Mouse (Mus musculus) midbrain, embryonic 13.5 days (tissue): Measurements from ENCODE around the gene Nob1. TPM values are rescaled to one million over a fixed set of nuclear protein-coding genes. Genes with fewer than 3 reads are reported as not detected.

Experiments
- ATAC-seq: fragments of 200-750 bp; cut with Nextera tagmentation; 2 replicates; pipeline ENCODE4 v1.8.0; 2017; ENCODE audit warnings: mild to moderate bottlenecking, moderate TSS enrichment, moderate library complexity
- H3K27ac ChIP-seq: fragments of 300-500 bp; sonication (generic); 2 replicates; pipeline ENCODE4 v1.5.1; 2015; ENCODE audit warnings: inconsistent platforms, mild to moderate bottlenecking, moderate library complexity
- H3K27me3 ChIP-seq: fragments of 300-500 bp; sonication (generic); 2 replicates; pipeline ENCODE4 v1.6.1; 2015; ENCODE audit warnings: mild to moderate bottlenecking, inconsistent platforms
- H3K36me3 ChIP-seq: fragments of 300-500 bp; sonication (generic); 2 replicates; pipeline ENCODE4 v1.6.1; 2015; ENCODE audit warnings: mild to moderate bottlenecking, inconsistent platforms
- H3K4me1 ChIP-seq: fragments of 300-500 bp; sonication (generic); replicated peaks from 2 replicates; pipeline ENCODE4 v1.6.1; 2015; ENCODE audit warnings: inconsistent platforms
- H3K4me2 ChIP-seq: fragments of 300-500 bp; sonication (generic); replicated peaks from 2 replicates; pipeline ENCODE4 v1.6.1; 2015; ENCODE audit warnings: moderate library complexity, mild to moderate bottlenecking, inconsistent platforms
- H3K4me3 ChIP-seq: fragments of 300-500 bp; sonication (generic); replicated peaks from 2 replicates; pipeline ENCODE4 v1.5.1; 2015; ENCODE audit warnings: mild to moderate bottlenecking, inconsistent platforms
- H3K9ac ChIP-seq: fragments of 300-500 bp; sonication (generic); replicated peaks from 2 replicates; pipeline ENCODE4 v1.6.1; 2015; ENCODE audit warnings: mild to moderate bottlenecking, inconsistent platforms
- H3K9me3 ChIP-seq: fragments of 300-500 bp; sonication (generic); 2 replicates; pipeline ENCODE4 v1.6.1; 2016; ENCODE audit warnings: mild to moderate bottlenecking, inconsistent platforms
- WGBS: fragments of 180-500 bp; shearing (Covaris S2); methylation state at CpG from one replicate; pipeline ENCODE4 v1.1.7; 2015; 5-methylcytosine and 5-hydroxymethylcytosine counted together
- polyA plus RNA-seq: library from polyadenylated mRNA; unstranded; fragments of >200 nt; fragmentation: Nextera tagmentation; extraction: Ambion mirVana; gene quantifications from 2 replicates; pipeline ENCODE4 v1.2.1, GENCODE M21; 2015

Gene Nob1
- polyA plus RNA-seq, 1 experiment from 2014 or later: 75.5 TPM

DNA sequence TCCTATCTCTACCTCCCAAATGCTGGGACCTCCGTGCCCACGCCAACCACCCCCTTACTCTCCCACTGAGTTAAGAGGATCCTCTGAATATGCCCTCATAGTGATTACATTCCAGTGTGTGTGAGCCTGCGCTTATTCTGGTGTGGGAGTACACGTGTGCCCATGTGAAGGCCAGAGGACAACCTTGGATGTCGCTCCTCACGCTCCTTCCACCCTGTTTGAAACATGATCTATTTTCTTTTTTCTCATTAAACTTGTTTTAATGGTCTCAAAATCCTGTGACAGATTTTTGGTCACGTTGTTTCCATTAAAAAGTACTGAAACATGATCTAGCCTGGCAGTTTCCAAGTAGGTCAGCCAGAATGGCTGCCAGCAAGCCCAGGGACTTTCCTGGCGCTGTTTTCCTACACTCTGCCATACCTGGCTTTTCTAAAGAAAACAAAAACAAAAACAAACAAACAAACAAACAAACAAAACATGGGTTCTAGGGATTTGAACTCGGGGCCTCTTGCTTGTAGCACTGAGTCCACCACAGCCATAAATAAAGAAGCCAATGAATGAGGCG, 28.7 kb downstream of the Nob1 start:
- Histone ChIP-seq H3K4me3 (no peak overlapping the region), H3K4me1 (no peaks in the 10 kb centered on the region), H3K36me3 (no peaks in the 10 kb centered on the region), H3K4me2 (no peak overlapping the region), H3K27me3 (no peaks in the 10 kb centered on the region), H3K9me3 (no peaks in the 10 kb centered on the region), H3K9ac (no peak overlapping the region), H3K27ac (no peak overlapping the region)
- ATAC-seq: no peak
- 90% methylated on average over 10 of the region's 10 CpGs for WGBS

DNA sequence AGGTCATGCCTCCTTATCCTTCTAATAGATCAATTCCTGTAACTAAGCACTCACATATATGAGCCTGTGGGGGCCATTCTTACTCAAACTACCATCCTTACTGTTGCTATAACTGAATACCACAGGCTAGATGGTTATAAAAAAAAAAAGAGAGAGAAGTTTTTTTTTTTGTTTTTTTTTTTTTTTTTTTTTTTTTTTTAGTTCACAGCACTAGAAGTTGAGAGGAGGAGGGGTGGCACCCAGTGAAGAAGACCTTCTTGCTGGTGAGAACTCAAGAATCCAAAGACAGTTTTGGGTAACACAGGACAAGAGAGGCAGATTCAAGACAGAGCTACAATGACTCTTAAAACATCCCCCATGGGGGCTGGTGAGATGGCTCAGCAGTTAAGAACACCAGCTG, 29.5 kb downstream of the Nob1 start:
- Histone ChIP-seq H3K36me3 (no peaks in the 10 kb centered on the region), H3K4me2 (no peak overlapping the region), H3K9ac (no peak overlapping the region), H3K27ac (no peak overlapping the region), H3K4me1 (no peaks in the 10 kb centered on the region), H3K4me3 (no peak overlapping the region), H3K27me3 (no peaks in the 10 kb centered on the region), H3K9me3 (no peaks in the 10 kb centered on the region)
- ATAC-seq: no peak

GRCm38 (mm10) chr8:107391136-107391516, 33.7 kb downstream of the Nob1 start:
- Histone ChIP-seq H3K27me3 (no peaks in the 10 kb centered on the region), H3K9ac (no peak overlapping the region), H3K4me3 (no peak overlapping the region), H3K4me2 (no peak overlapping the region), H3K4me1 (no peaks in the 10 kb centered on the region), H3K27ac (no peak overlapping the region), H3K9me3 (no peaks in the 10 kb centered on the region), H3K36me3 (no peaks in the 10 kb centered on the region)
- WGBS: 80% methylated on average over 4 of the region's 4 CpGs
- no peak for ATAC-seq

GRCm38 (mm10) chr8:107390476-107391135, 34.2 kb downstream of the Nob1 start:
- H3K4me3 ChIP-seq: no peak overlapping the region
- no peaks in the 10 kb centered on the region for H3K27me3 ChIP-seq
- 93% methylated on average over 16 of the region's 16 CpGs for WGBS
- no peaks in the 10 kb centered on the region for H3K36me3 ChIP-seq
- H3K4me2 ChIP-seq: no peak overlapping the region
- H3K9me3 ChIP-seq: no peaks in the 10 kb centered on the region
- H3K9ac ChIP-seq: no peak overlapping the region
- no peak overlapping the region for H3K27ac ChIP-seq
- no peak for ATAC-seq
- H3K4me1 ChIP-seq: no peaks in the 10 kb centered on the region

DNA sequence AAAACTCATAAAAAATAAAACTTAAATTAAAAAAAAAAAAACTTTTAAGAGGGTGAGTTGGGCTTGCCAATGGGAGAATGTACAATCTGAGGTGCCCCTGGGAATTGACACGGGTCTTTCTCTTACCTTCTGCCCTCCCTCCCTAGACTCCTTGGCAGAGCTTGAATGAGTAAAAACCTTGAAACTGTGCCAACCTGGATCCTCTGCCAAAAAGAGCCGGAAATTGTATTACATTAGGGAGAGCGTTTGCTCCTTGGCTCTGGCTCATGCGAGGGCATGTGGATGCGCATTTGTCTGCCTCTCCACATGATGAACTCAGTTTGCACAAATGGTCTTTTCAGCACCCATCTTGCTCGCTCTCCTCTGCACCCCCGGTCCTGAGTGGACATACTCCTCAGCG, 35.3 kb downstream of the Nob1 start:
- Histone ChIP-seq H3K27ac (no peak overlapping the region), H3K36me3 (no peaks in the 10 kb centered on the region), H3K4me3 (no peak overlapping the region), H3K4me1 (no peaks in the 10 kb centered on the region), H3K4me2 (no peak overlapping the region), H3K27me3 (no peaks in the 10 kb centered on the region), H3K9ac (no peak overlapping the region), H3K9me3 (no peaks in the 10 kb centered on the region)
- no peak for ATAC-seq
- WGBS: 78% methylated on average over 8 of the region's 8 CpGs

GRCm38 (mm10) chr8:107387861-107388260, 37.0 kb downstream of the Nob1 start:
- Histone ChIP-seq H3K9ac (no peak overlapping the region), H3K27ac (no peak overlapping the region), H3K4me3 (no peak overlapping the region), H3K4me2 (no peak overlapping the region), H3K9me3 (no peaks in the 10 kb centered on the region), H3K36me3 (no peaks in the 10 kb centered on the region), H3K4me1 (no peaks in the 10 kb centered on the region), H3K27me3 (no peaks in the 10 kb centered on the region)
- ATAC-seq: no peak
- 69% methylated on average over 5 of the region's 5 CpGs for whole genome bisulfite sequencing

GRCm38 (mm10) chr8:107386642-107387041, 38.2 kb downstream of the Nob1 start:
- H3K9me3 ChIP-seq: no peaks in the 10 kb centered on the region
- WGBS: 36% methylated on average over 3 of the region's 3 CpGs
- no peak for ATAC-seq

GRCm38 (mm10) chr8:107386171-107386570, 38.7 kb downstream of the Nob1 start:
- no peak overlapping the region for H3K27ac ChIP-seq
- H3K4me1 ChIP-seq: no peaks in the 10 kb centered on the region
- H3K27me3 ChIP-seq: no peaks in the 10 kb centered on the region
- no peaks in the 10 kb centered on the region for H3K9me3 ChIP-seq
- 66% methylated on average over 5 of the region's 5 CpGs for WGBS
- no peak overlapping the region for H3K4me3 ChIP-seq
- H3K36me3 ChIP-seq: no peaks in the 10 kb centered on the region
- no peak overlapping the region for H3K4me2 ChIP-seq
- no peak for ATAC-seq
- no peak overlapping the region for H3K9ac ChIP-seq

More at GRCm38 (mm10) chr8:107386642-107387041, 38.2 kb downstream of the Nob1 start:
- H3K4me1 ChIP-seq: no peaks in the 10 kb centered on the region
- no peaks in the 10 kb centered on the region for H3K36me3 ChIP-seq
- no peaks in the 10 kb centered on the region for H3K27me3 ChIP-seq
- no peak overlapping the region for H3K4me2 ChIP-seq
- H3K4me3 ChIP-seq: no peak overlapping the region
- no peak overlapping the region for H3K9ac ChIP-seq
- H3K27ac ChIP-seq: no peak overlapping the region

GRCm38 (mm10) chr8:107385063-107385462, 39.8 kb downstream of the Nob1 start:
- Histone ChIP-seq H3K27ac (no peak overlapping the region), H3K4me3 (no peak overlapping the region), H3K9ac (no peak overlapping the region), H3K36me3 (peaks cover 7% of the 10 kb centered on the region), H3K27me3 (no peaks in the 10 kb centered on the region), H3K4me2 (no peak overlapping the region), H3K9me3 (no peaks in the 10 kb centered on the region), H3K4me1 (no peaks in the 10 kb centered on the region)
- WGBS: 87% methylated on average over 2 of the region's 2 CpGs
- no peak for ATAC-seq

- H3K4me3 ChIP-seq: no peak overlapping the region
- no peak overlapping the region for H3K9ac ChIP-seq
- no peaks in the 10 kb centered on the region for H3K27me3 ChIP-seq
- no peak overlapping the region for H3K4me2 ChIP-seq
- H3K36me3 ChIP-seq: peaks cover 9% of the 10 kb centered on the region
- no peaks in the 10 kb centered on the region for H3K9me3 ChIP-seq
- no peaks in the 10 kb centered on the region for H3K4me1 ChIP-seq
- no peak overlapping the region for H3K27ac ChIP-seq
- ATAC-seq: no peak
- 69% methylated on average over 5 of the region's 5 CpGs for WGBS
Measured at GRCm38 (mm10) chr8:107384651-107385050, 40.2 kb downstream of the Nob1 start.

DNA sequence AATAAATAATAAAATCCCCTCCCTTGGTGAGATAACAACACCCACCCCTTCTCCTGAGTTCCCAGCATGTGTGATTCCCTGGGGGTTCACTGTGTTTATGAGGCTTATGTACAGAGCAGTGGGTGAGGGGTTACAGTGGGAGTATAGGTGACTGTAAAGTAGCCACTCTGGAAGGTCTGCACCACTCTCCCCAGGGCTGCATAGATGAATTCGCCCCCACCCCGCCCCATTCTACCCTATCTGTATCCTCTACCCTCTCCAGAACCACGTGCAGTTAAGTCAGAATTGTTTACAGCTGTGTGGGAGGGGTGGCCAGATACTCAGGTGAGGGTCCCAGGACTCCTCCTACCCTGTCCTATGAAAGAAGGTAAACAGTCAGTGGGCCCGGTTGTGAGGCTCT, 42.0 kb downstream of the Nob1 start:
- no peak for ATAC-seq
- Histone ChIP-seq H3K27ac (no peak overlapping the region), H3K9ac (no peak overlapping the region), H3K4me3 (no peak overlapping the region), H3K27me3 (no peaks in the 10 kb centered on the region), H3K9me3 (no peaks in the 10 kb centered on the region), H3K36me3 (peaks cover 19% of the 10 kb centered on the region), H3K4me2 (no peak overlapping the region), H3K4me1 (no peaks in the 10 kb centered on the region)
- 77% methylated on average over 4 of the region's 4 CpGs for WGBS

DNA sequence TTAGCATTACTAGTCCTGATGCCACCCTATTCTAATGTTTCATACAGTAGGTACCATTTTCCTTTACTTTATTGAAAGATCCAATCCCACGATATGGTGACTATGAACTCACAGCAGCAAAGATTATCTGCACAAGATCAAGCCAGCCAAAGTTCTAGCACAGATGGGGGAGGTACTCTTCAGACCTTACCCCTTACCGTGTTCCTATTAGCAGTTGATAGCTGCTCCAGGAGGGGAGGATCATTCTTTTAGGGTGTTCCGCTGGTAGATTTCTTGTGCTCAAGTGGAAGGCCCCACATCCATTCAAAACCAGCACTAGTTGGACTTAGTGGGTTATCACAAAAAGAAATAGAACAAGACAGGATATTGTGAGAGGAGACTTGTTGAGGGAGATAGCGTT, 43.2 kb downstream of the Nob1 start:
- Histone ChIP-seq H3K9me3 (no peaks in the 10 kb centered on the region), H3K4me3 (no peak overlapping the region), H3K27me3 (no peaks in the 10 kb centered on the region), H3K4me1 (no peaks in the 10 kb centered on the region), H3K27ac (no peak overlapping the region), H3K36me3 (peaks cover 19% of the 10 kb centered on the region), H3K4me2 (no peak overlapping the region), H3K9ac (no peak overlapping the region)
- WGBS: 94% methylated on average over 4 of the region's 4 CpGs
- ATAC-seq: no peak

GRCm38 (mm10) chr8:107380734-107381133, 44.1 kb downstream of the Nob1 start:
- Histone ChIP-seq H3K4me1 (no peaks in the 10 kb centered on the region), H3K36me3 (peaks cover 19% of the 10 kb centered on the region), H3K4me2 (no peak overlapping the region), H3K9ac (no peak overlapping the region), H3K9me3 (no peaks in the 10 kb centered on the region), H3K27ac (no peak overlapping the region), H3K4me3 (no peak overlapping the region), H3K27me3 (no peaks in the 10 kb centered on the region)
- 94% methylated on average over 8 of the region's 8 CpGs for WGBS
- ATAC-seq: no peak
